Mouse (Mus musculus): ENCODE measurements around the gene Zfp260.

DNA sequence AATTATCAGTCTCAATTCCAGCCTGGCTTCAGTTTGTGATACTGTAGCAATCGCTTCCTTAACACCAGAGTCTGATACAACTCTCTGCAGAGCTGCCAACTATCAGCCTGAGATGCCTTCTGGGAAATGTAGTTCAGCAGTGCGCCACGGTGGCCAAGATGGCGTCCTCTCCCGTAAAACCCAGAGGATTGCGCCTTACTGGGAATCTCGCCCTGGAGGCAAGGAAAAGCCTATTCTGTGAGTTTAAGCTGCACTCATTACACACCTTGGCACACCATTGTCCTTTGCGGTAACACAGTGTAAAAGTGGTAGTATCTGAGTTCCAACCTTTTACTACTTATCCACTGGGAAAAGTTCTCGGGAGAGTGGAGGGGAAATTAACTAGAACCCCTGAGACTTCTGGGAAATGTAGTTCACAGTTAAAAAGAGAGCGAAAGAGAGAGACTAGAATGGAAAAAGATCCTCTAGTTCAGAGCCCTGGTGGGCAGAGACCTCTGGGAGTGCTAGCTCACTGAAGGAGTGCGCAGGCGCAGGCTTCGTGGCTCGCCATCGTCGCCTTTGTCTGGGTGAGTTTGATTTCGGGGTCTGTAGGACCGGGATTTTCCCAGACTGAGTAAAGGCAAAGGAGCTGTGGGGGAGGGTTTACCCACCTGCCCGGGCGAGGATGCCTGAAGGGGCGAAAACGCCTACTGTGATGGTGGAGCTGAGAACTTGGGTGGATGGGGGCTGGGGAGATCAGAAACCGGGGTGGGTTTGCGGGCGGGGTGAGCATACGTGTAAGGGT lies at the start of gene Zfp260:
- TF ChIP-seq CTCF (IDR thresholded peaks at IDR 0.05; ENCODE audit: insufficient read depth, low read length), result no peak
- TF ChIP-seq POLR2A (IDR thresholded peaks at IDR 0.05; ENCODE audit: borderline replicate concordance, extremely low read depth, low read depth, low read length), result peak; percentile 82; the same call in 1 of the 2 replicates

All from lung, adult 2 months (tissue).